Comparison of ENCODE assay signal across 9 mouse cellular contexts in genomic region chrX:48383643-48384042, GRCm38 (mm10). TPM values are rescaled to one million over a fixed set of nuclear protein-coding genes. Genes with fewer than 3 reads are reported as not detected.
A peak's percentile ranks its signal among the peaks of the same experiment; 100 is the strongest.
DNase-seq lines count a peak whose midpoint lies in the region; ATAC-seq and TF ChIP-seq lines count a peak whose summit lies in the region.
"Had no signal": no experiment of that assay in that cellular context is flagged by ENCODE, and none has a peak within 500 bp of the region (broad histone marks: within the 10 kb centered on the region; RNA-seq: fewer than 3 reads in every experiment).

No protein-coding gene starts in this region.

- peak; percentile 39 for DNase-seq in forebrain, postnatal 0 days
- peak; percentile 33 for DNase-seq in urinary bladder, postnatal 14 days (ENCODE audit: low spot score)
- no peak for DNase-seq in urinary bladder, postnatal 10 days (ENCODE audit: low spot score)
- peak; percentile 31 to 45 for DNase-seq in cerebellum, postnatal 4 days (ENCODE audit: low spot score in 2 of 2)
- DNase-seq in hindbrain, postnatal 0 days (ENCODE audit: low spot score): peak; percentile 22
- peak; percentile 36 for DNase-seq in lung, postnatal 25 days (ENCODE audit: low spot score)
- peak; percentile 21 to 43 for DNase-seq in spleen, postnatal 36 days (ENCODE audit: low spot score in 2 of 2)

- WGBS in forebrain, postnatal 0 days: 46% methylated on average over 7 of the region's 7 CpGs
- WGBS in forebrain, embryonic 16.5 days: 47% methylated on average over 7 of the region's 7 CpGs
- 44% methylated on average over 7 of the region's 7 CpGs for WGBS in hindbrain, postnatal 0 days

- H3K36me3 ChIP-seq in forebrain, postnatal 0 days (ENCODE audit: insufficient read depth): peaks cover 24% of the 10 kb centered on the region; the same call in 1 of the 2 replicates
- H3K36me3 ChIP-seq in forebrain, embryonic 16.5 days (ENCODE audit: control insufficient read depth, insufficient read depth): peaks cover 7% of the 10 kb centered on the region; the same call in 1 of the 2 replicates
- H3K36me3 ChIP-seq in hindbrain, postnatal 0 days (ENCODE audit: insufficient read depth, low read length): peaks cover 10% of the 10 kb centered on the region

- H3K9me3 ChIP-seq in forebrain, postnatal 0 days (ENCODE audit: low read length): no peaks in the 10 kb centered on the region
- no peaks in the 10 kb centered on the region for H3K9me3 ChIP-seq in forebrain, embryonic 16.5 days (ENCODE audit: control insufficient read depth, low read length)
- H3K9me3 ChIP-seq in hindbrain, postnatal 0 days (ENCODE audit: low read length): no peaks in the 10 kb centered on the region
- H3K9me3 ChIP-seq: neural tube, embryonic 13.5 days had no signal

- no peak overlapping the region for H3K4me3 ChIP-seq in forebrain, postnatal 0 days (ENCODE audit: low read depth, low read length)
- H3K4me3 ChIP-seq in forebrain, embryonic 16.5 days (replicated peaks; ENCODE audit: low read length): no peak overlapping the region
- no peak overlapping the region for H3K4me3 ChIP-seq in hindbrain, postnatal 0 days (ENCODE audit: low read length)
- H3K4me3 ChIP-seq: neural tube, embryonic 13.5 days had no signal

- no peak overlapping the region for H3K9ac ChIP-seq in forebrain, postnatal 0 days
- no peak overlapping the region for H3K9ac ChIP-seq in forebrain, embryonic 16.5 days (replicated peaks; ENCODE audit: low read depth, low read length)
- no peak overlapping the region for H3K9ac ChIP-seq in hindbrain, postnatal 0 days (replicated peaks; ENCODE audit: low read length)
- H3K9ac ChIP-seq: neural tube, embryonic 13.5 days had no signal

- TF ChIP-seq CTCF in forebrain, postnatal 0 days (IDR thresholded peaks at IDR 0.05; ENCODE audit: low read depth): peak; percentile 71
- TF ChIP-seq CTCF in hindbrain, postnatal 0 days (IDR thresholded peaks at IDR 0.05; ENCODE audit: low read depth): peak; percentile 68

- no peak overlapping the region for H3K4me2 ChIP-seq in forebrain, postnatal 0 days (ENCODE audit: low read depth)
- no peak overlapping the region for H3K4me2 ChIP-seq in forebrain, embryonic 16.5 days (ENCODE audit: low read length)
- no peak overlapping the region for H3K4me2 ChIP-seq in hindbrain, postnatal 0 days (ENCODE audit: low read depth, low read length)
- H3K4me2 ChIP-seq: neural tube, embryonic 13.5 days had no signal

- H3K27me3 ChIP-seq in forebrain, postnatal 0 days (ENCODE audit: insufficient read depth, low read length): no peaks in the 10 kb centered on the region
- H3K27me3 ChIP-seq in forebrain, embryonic 16.5 days (replicated peaks; ENCODE audit: control insufficient read depth, insufficient read depth, low read length): no peaks in the 10 kb centered on the region
- no peaks in the 10 kb centered on the region for H3K27me3 ChIP-seq in hindbrain, postnatal 0 days (ENCODE audit: insufficient read depth, low read length)
- H3K27me3 ChIP-seq: neural tube, embryonic 13.5 days had no signal

- H3K27ac ChIP-seq in forebrain, postnatal 0 days (ENCODE audit: low read depth, low read length): no peak overlapping the region
- no peak overlapping the region for H3K27ac ChIP-seq in forebrain, embryonic 16.5 days (ENCODE audit: low read length)
- no peak overlapping the region for H3K27ac ChIP-seq in hindbrain, postnatal 0 days
- H3K27ac ChIP-seq: neural tube, embryonic 13.5 days had no signal

- no peak for ATAC-seq in forebrain, postnatal 0 days
- no peak for ATAC-seq in forebrain, embryonic 16.5 days
- no peak for ATAC-seq in hindbrain, postnatal 0 days

- H3K4me1 ChIP-seq in forebrain, postnatal 0 days (ENCODE audit: insufficient read depth): no peaks in the 10 kb centered on the region
- no peaks in the 10 kb centered on the region for H3K4me1 ChIP-seq in forebrain, embryonic 16.5 days (replicated peaks; ENCODE audit: control insufficient read depth, insufficient read depth, low read length)
- H3K4me1 ChIP-seq in hindbrain, postnatal 0 days (ENCODE audit: insufficient read depth, low read length): no peaks in the 10 kb centered on the region
- H3K4me1 ChIP-seq: neural tube, embryonic 13.5 days had no signal

RNA-seq across cellular contexts. Expression of gene Bcorl1, which starts 42.5 kb away (rescaled TPM):
- 8.5 and 13.8 TPM in 2 replicates for total RNA-seq in forebrain, postnatal 0 days (2014; rRNA removed)
- polyA plus RNA-seq in forebrain, postnatal 0 days (2015; fragmentation: Nextera tagmentation; extraction: Ambion mirVana): 3.8 and 4.6 TPM in 2 replicates
- polyA plus RNA-seq in forebrain, embryonic 16.5 days (2015; fragmentation: Nextera tagmentation; extraction: Ambion mirVana): 8.4 and 8.5 TPM in 2 replicates
- 7.8 and 8.5 TPM in 2 replicates for total RNA-seq in hindbrain, postnatal 0 days (2014; rRNA removed)
- 3.3 and 4.0 TPM in 2 replicates for polyA plus RNA-seq in hindbrain, postnatal 0 days (2015; fragmentation: Nextera tagmentation; extraction: Ambion mirVana)
